Mouse (Mus musculus): Measurements from ENCODE around the gene Cacfd1.

Cacfd1 gene

GRCm38 (mm10) chr2:27009714-27010244, at the start of gene Cacfd1:
Cacfd1 (plus strand) TSS chr2:27009926.
- peak; percentile 89 to 90 for DNase-seq (ENCODE audit: low spot score in 2 of 2)

DNA sequence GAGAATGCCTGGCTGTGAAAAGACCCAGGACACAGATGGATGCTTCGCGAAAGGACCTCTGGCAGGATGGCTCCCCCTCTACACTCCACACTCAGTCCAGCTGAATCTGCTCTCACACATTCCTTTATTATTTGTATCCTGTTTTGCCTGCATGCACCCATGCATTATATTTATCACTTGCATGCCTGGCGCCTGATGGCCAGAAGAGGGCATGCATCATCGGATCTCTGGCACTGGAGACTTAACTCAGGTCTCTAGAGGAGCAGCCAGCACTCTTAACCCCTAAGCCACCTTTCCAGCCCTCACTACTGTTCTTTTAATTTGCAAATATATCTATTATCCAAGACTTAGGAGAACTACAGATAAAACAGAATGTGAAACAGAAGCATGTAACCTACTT, 49.0 kb upstream of the Cacfd1 start:
- DNase-seq (ENCODE audit: low spot score in 2 of 2) = no peak

DNA sequence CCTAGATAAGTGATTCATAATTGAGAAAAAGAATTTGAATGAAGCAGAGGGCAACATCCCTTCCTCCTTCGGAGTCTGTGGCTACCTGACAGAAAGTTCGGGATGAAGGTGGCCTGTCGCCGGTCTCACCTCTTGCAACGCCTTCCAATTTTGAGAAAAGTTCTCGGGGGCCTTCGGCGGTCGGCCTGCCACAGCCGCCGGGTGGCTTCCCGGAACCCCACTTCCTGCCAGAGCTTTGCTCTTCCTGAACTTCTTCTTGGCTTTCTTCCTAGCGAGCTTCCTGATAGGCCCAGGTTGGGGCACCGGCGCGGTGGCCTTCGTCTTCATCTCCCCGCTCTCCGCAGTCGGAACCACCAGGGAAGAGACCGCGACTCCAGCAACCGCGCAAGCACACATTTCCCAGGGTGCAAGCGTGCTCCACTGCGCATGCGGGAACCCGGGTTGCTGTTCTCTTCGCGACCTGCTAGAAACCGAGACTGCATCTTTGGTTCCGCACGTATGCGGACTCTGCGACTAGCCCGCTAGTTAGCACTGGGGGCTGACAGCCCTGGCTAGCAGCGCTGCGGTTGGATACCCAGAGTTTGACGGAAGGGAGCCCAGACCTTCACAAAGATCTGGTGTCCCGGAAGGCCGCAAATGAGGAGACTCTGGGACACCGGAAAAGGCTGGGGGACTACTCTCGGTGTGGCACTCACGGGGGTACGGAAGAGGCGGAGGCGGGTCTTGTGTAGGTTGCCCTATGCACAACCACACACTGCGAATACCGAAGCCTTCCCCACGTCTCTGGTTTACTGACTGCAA, 45.6 kb upstream of the Cacfd1 start, which contains the start of gene Rexo4:
Gene Rexo4, minus strand, starts transcription at position 464 of the 801 bp plus-strand sequence.
- DNase-seq (ENCODE audit: low spot score in 2 of 2) = peak; percentile 86 to 89

DNA sequence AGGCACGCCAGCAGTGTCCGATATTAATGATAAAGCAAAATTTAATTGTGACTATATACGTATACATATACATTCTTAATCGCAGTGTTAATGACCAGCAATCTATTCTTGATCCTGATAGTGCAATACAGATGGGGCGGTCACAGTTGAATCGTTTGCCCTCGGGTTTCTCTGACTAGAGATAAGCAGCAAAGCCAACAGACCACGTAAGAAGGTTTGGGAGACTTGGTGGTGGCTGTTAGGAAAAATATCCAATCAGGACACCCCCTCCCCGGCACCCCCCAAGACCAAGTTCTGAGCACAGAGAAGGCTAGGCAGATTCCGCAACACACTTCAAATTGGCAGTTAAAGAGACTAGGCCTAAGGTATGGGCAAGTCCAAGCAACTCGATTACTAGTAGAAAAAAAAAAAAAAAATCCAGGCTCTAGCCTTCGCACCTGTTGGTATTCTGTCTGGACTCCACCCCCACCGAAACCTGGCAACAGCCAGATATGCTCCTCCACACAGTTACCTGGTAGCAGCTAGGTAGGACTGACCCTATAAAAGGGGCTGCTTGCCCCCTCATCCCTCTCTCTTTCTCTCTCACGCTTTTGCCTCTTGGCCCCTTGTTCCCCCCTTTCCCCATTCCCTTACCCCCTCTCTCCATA, 44.9 kb upstream of the Cacfd1 start:
- no peak for DNase-seq (ENCODE audit: low spot score in 2 of 2)

DNA sequence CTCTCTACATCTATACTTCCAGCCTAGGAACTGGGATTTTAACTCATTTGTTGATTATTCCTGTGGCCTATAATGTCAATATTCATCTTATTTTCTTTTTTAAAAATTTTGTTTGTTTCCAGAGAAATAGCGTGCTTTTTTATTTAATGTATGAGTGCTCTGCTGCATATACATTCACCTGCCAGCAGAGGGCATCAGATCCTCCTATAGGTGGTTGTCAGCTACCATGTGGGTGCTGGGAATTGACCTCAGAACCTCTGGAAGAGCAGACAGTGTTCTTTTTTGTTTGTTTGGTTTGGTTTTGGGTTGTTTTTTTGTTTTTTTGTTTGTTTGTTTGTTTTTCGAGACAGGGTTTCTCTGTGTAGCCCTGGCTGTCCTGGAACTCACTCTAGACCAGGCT, 42.5 kb upstream of the Cacfd1 start:
- DNase-seq (ENCODE audit: low spot score in 2 of 2) = no peak

- no peak for DNase-seq (ENCODE audit: low spot score in 2 of 2)
These were observed 36.6 kb upstream of the Cacfd1 start, which contains the start of gene Adamts13 for GRCm38 (mm10) chr2:26973116-26973515. Adamts13 (plus strand) TSS chr2:26973416.

DNA sequence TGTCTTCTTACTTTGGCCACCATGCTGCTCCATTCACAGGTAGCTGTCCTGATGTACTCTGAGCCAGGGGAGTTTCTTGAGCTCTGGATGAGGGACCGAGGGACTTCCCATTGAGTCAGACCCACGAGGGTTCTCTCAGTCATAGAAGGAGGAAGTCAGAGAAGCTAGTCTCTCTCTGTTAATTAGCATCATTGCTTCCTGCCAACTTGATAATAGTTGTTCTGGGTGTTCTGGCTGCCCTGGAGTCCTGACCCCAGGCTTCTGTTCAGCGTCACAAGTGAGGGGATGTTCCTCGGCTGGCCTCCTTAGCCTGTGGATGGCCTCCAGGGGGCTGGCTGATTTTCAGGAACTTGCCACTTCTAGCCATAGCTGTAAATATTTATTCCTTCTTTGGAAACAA, 35.8 kb upstream of the Cacfd1 start:
- DNase-seq (ENCODE audit: low spot score in 2 of 2) = peak in 1 of 2 experiments; percentile 19

GRCm38 (mm10) chr2:26980361-26980760, 29.4 kb upstream of the Cacfd1 start:
- no peak for DNase-seq (ENCODE audit: low spot score in 2 of 2)

DNA sequence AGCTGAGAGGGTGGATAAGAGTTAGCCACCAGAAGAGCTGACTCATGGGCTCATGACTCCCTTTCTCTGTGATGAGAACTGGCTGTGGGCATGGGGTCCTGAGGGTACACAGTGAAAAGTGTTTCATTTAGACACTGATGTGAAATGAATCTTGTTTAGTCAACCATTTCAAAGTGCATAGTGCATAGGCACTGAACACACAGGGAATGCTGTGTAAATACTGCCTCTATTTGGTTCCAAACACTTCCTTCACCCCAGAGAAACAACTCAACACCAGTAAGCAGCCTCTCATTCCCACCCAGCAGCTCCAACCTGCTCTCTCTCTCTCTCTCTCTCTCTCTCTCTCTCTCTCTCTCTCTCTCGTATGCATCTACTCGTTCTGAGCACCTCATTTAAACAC, 25.5 kb upstream of the Cacfd1 start:
- no peak for DNase-seq (ENCODE audit: low spot score in 2 of 2)

- no peak for DNase-seq (ENCODE audit: low spot score in 2 of 2)
These were observed 25.1 kb upstream of the Cacfd1 start for GRCm38 (mm10) chr2:26984640-26985039.

GRCm38 (mm10) chr2:26993936-26994335, 15.8 kb upstream of the Cacfd1 start:
- DNase-seq (ENCODE audit: low spot score in 2 of 2) = no peak

GRCm38 (mm10) chr2:26997498-26997897, 12.2 kb upstream of the Cacfd1 start:
- no peak for DNase-seq (ENCODE audit: low spot score in 2 of 2)

DNA sequence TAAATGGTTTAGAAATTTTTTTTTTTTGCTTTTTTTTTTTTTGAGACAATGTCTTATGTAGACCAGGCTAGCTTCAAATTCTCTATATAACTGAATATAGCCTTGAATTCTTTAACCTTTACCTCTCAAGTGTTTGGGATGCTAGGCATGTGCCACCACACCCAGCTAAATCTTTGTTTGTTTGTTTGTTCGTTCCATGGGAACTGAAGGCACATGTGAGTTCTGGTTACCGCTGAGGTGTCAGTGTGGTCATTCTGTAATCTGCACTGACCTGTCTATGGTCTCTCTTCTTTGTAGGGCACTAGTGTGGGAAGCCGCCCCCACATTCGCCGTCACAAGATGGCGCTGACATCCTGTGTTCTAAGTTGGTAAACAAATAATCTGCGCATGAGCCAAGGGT, 11.7 kb upstream of the Cacfd1 start:
- no peak for DNase-seq (ENCODE audit: low spot score in 2 of 2)

- no peak for DNase-seq (ENCODE audit: low spot score in 2 of 2)
These were observed 3.5 kb upstream of the Cacfd1 start for GRCm38 (mm10) chr2:27006255-27006654.

- DNase-seq (ENCODE audit: low spot score in 2 of 2) = no peak
These were observed 2.0 kb upstream of the Cacfd1 start for GRCm38 (mm10) chr2:27007701-27008100.

DNA sequence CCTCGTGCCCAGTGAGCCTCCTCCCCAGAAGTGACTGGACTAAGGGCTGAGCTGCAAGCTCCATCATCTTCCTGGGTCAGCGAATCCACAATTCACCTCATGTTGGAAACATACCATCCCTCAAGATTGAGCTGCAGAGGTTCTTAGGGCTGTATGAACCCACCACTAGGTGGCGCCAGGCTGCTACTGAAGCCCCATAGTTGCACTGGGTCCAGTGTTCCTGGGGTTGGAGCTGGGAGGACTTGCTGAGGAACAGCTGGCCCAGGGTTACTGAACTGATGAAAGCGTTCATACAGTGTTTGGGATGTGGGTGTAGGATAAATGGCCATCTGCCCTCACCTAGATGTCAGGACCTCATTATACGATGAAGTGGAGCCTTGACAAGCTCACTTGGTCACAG, 8.1 kb downstream of the Cacfd1 start:
- peak; percentile 48 to 61 for DNase-seq (ENCODE audit: low spot score in 2 of 2)

- no peak for DNase-seq (ENCODE audit: low spot score in 2 of 2)
These were observed 9.8 kb downstream of the Cacfd1 start for GRCm38 (mm10) chr2:27019530-27019929.

DNA sequence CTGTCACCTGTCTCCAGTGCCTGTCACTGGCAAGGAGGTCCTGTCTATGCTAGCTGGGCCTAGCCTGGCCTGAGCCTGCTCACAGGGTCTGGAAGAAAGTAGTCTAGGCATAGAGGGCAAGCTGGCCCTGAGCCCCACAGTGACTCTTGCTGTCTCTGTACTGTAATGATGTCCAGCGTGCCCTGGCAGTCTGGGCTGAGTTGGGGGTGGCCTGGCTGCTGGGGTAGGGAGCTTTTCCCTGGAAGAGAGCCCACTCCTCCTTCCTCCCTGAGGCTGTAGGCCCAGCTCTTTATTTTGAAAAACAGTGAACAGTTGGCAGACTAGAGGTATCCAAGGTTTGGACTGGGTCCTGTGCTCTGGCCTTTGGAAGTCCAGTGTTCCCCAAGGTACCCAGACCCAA, 11.4 kb downstream of the Cacfd1 start:
- DNase-seq (ENCODE audit: low spot score in 2 of 2) = no peak

DNA sequence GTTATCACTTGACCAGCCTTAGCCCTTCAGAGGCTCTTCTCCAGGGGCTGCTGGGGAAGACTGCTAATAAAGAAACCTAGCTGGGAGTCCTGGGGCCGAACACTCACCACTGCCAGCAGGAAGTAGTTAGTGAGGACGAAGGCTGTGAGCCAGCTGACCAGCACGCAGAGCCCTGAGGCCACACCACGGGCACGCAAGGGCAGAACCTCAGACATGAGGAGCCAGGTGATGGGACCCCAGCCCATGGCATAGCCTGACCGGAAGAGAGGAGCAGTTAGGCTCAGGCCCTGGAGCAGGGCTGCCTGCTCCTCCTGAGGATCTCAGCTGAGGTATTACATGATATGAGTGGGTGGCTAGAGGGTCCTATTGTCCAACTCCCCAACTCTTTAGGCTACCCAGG, 12.9 kb downstream of the Cacfd1 start:
- DNase-seq (ENCODE audit: low spot score in 2 of 2) = no peak

GRCm38 (mm10) chr2:27024136-27024535, 14.4 kb downstream of the Cacfd1 start:
- DNase-seq (ENCODE audit: low spot score in 2 of 2) = no peak

- DNase-seq (ENCODE audit: low spot score in 2 of 2) = peak; percentile 66 to 69
These were observed 15.8 kb downstream of the Cacfd1 start for GRCm38 (mm10) chr2:27025545-27025944.

DNA sequence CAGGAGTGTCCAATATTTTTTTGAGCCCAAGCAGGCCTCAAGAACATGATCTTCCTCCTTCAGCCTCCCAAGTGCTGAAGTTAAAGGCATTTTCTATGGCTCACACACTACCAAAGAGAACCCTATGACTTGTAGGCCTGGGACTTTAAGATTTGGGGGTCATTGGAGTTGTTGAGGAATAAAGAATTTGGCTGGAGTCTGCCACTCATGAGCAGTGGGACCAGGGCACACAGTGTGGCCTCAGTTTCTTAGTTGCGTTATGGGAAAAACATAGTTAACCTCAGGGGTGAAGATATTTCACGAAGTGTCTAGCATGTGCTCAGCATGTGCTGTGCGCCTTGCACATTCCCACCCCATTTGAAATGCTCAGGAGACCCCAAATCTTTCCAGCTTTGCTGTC, 16.6 kb downstream of the Cacfd1 start:
- no peak for DNase-seq (ENCODE audit: low spot score in 2 of 2)
